Mouse (Mus musculus) hematopoietic stem cell, adult 5-6 weeks (primary cell): Measurements from ENCODE around the gene Tada2a. TPM values are rescaled to one million over a fixed set of nuclear protein-coding genes. Genes with fewer than 3 reads are reported as not detected.

Experiments used
- ATAC-seq, 2 experiments: fragments of 125-278 bp in 1 of 2; replicated peaks in 1 of 2; 2 replicates each; pipeline ENCODE4 v1.8.0; 2016 to 2017; ENCODE audit warnings: inconsistent platforms in 2 of 2, mild to moderate bottlenecking in 2 of 2, moderate number of reproducible peaks in 2 of 2, low read depth in 1 of 2, moderate TSS enrichment in 1 of 2; ENCODE audit not compliant: low FRiP score in 2 of 2, poor library complexity in 2 of 2, severe bottlenecking in 2 of 2, insufficient read depth in 1 of 2, low TSS enrichment in 1 of 2
- total RNA-seq: library from RNA; stranded (forward); fragments of 172-1452, 232-1000 nt; gene quantifications from 2 replicates; pipeline ENCODE4 v1.2.3, GENCODE M21; 2017

Gene Tada2a
- total RNA-seq, 1 experiment from 2014 or later: 25.0 TPM

- ATAC-seq: no peak
Observed at GRCm38 (mm10) chr11:84047270-84047669, 82.1 kb downstream of the Tada2a start.

DNA sequence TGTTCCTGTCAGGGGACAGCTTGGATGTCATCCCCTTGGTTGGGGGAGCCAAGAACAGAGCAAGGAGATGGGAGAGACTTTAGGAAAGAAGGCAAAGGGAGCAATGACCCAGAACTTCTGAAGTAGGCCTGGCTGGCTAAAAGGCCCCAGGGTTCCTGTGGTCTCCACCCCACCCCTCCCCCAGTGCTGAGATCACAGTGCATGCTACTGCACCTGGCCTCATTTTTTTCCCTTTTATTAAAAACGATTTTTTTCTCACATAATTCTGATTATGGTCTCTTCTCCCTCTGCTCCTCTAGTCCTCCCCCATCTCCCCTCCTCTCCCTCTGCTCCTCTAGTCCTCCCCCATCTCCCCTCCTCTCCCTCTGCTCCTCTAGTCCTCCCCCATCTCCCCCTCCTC is 84.4 kb downstream of the Tada2a start:
- ATAC-seq: no peak

DNA sequence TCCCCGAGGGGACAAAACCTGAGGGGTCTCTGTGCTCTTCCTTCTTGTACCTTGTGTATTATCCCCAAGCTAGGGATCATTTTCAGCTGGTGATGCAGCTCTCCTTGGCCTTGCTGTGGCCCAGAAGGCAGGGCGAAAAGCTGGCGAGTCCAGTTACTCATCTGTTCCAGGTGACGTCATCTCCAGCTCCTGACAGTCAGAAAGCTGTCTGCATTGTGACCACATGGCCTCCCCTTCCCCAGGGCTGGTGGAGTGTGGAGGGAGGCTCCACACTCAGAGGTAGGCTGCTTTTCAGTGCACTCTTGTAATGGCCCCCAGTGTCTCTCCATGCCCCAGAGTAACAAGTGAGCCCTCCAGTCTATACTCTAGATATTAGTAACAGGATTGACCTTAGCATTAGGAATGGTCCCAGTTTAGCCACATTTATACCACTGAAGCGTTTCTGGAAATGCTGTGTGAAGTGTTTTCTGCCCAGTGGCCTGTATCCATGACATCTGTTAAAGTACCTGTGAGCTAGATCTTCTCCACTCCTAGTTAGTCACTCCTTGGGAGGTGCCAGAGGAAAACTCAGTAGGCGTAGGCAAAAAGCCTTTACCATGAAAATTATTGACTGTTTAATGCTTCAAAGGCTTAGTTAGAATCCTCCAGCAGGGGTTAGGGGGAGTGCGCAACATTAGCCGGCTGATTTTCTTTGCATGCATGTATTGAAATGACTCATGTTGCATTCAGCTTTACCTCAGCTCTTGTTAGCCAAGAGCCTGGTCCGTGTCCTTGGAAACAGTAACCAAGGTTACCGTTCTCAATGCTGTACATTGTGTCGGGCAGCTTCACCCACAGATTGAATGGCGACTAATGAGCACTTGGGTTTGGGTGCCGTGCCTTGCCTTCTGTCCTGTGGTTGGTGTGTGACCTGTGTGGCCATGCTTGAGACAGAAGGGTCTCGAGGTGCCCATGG is 86.3 kb downstream of the Tada2a start:
- ATAC-seq: no peak

DNA sequence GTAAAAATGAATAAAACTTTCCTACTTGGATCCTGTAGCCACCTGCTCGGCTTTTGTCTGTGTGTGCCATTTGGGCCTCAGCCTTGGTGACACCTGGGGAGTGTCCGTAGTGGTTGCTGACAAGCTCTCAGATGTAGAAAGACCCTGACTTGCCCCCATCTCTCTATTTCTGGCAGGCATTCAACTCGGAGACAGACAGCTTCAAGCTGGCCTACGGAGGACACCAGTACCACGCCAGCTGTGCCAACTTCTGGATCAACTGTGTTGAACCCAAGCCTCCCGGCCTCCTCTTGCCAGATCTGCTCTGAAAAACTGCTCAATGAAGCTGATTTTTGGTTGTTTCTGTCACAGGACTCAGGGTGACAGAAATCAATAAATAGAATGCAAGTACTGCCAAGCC is 88.8 kb downstream of the Tada2a start:
- ATAC-seq: no peak

GRCm38 (mm10) chr11:84033671-84034070 is 95.7 kb downstream of the Tada2a start:
- no peak for ATAC-seq

DNA sequence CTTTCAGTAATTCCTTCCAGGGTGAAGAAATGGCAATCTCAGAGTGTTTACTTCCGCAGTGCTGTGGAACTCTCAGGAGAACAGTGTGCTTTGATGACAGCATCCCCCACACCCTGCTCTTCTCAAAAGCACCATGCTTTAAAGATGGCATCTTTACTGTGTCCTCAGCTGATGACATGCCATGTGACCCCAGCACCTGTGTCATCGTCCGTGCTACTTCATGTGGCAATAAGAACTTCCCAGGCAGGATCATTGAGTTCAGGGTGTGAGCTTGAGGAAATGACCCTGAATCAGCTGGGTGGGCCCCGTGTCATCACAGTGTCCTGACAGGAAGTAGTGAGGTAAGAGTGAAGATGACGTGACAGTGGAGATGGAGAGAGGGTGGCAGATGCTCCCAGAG is 96.8 kb downstream of the Tada2a start:
- no peak; a peak in 1 of 4 replicates for ATAC-seq

- peak in 1 of 2 experiments; percentile 29; a peak in 1 of 4 replicates for ATAC-seq
Observed at GRCm38 (mm10) chr11:84031971-84032370, 97.4 kb downstream of the Tada2a start.

Other genes starting within 250 kb of the Tada2a start
- gene Ddx52, start 187.5 kb downstream of the Tada2a start, total RNA-seq: 71.9 and 90.3 TPM in 2 replicates
- gene Synrg, start 165.2 kb downstream of the Tada2a start, total RNA-seq: 17.0 and 18.2 TPM in 2 replicates
- 1.0 TPM in 1 of 2 replicates, not detected in the other for gene Dusp14, start 60.3 kb downstream of the Tada2a start, total RNA-seq
- gene Acaca, start 72 bp upstream of the Tada2a start, total RNA-seq: 33.3 and 34.9 TPM in 2 replicates
- not detected in 2 replicates for gene Gm11437, start 37.9 kb upstream of the Tada2a start, total RNA-seq